Comparison of ENCODE assay signal across 12 mouse cellular contexts in the genomic region with DNA sequence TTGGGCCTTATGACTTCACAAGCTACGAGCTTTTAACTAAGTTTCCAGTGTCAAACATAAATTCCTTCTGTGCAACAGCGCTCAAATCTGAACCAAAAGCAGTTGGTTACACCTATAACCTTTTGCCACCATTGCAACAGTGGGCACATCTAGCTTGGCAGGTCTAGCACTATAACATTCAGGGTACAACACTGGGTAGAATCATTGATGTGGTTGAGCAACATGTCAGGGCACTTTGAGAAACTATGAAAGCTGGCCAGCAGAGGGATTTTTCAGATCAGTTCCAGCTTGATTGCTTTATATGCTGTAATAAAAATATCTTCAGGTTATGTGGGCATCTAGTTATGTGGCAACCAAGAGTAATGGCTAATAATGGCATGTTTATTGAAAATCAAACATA.
"Had no signal": no experiment of that assay in that cellular context is flagged by ENCODE, and none has a peak within 500 bp of the region (broad histone marks: within the 10 kb centered on the region; RNA-seq: fewer than 3 reads in every experiment).

No protein-coding gene starts in this region.

- DNase-seq: left cerebral cortex, postnatal 4 days; liver; liver, embryonic 13.5 days; liver, postnatal 0 days; lung, adult 18-20 months; lung, adult 2 months; lung, embryonic 14.5 days; lung, postnatal 10 days; lung, postnatal 14 days; lung, postnatal 36 days; lung, postnatal 4 days; midbrain, embryonic 14.5 days had no signal
